Mouse (Mus musculus) midbrain, embryonic 11.5 days (tissue): ENCODE results near the gene Eya2. TPM values are rescaled to one million over a fixed set of nuclear protein-coding genes. Genes with fewer than 3 reads are reported as not detected.
"Not testable (repeated sequence)": the region's sequence is repeated elsewhere in the genome, so short reads cannot be mapped to it uniquely, and the experiment has no call there.

Experiments
- ATAC-seq: fragments of 200-750 bp; cut with Nextera tagmentation; 2 replicates; pipeline ENCODE4 v1.8.0; 2017; ENCODE audit warnings: moderate TSS enrichment, moderate library complexity; ENCODE audit not compliant: low FRiP score
- DNase-seq: peaks from one replicate; pipeline ENCODE4 v3.0.0; 2015; ENCODE audit warnings: low spot score; ENCODE audit errors: missing footprints
- H3K27ac ChIP-seq: fragments of 300-500 bp; sonication (generic); 2 replicates; pipeline ENCODE4 v1.5.1; 2014; ENCODE audit warnings: low read depth, low read length
- H3K27me3 ChIP-seq: fragments of 300-500 bp; sonication (generic); 2 replicates; pipeline ENCODE4 v1.6.1; 2014; ENCODE audit warnings: mild to moderate bottlenecking, low read length, moderate library complexity, mixed read lengths; ENCODE audit not compliant: control insufficient read depth, insufficient read depth
- H3K36me3 ChIP-seq: fragments of 300-500 bp; sonication (generic); 2 replicates; pipeline ENCODE4 v1.6.1; 2014; ENCODE audit warnings: mild to moderate bottlenecking, low read length, moderate library complexity, mixed read lengths; ENCODE audit not compliant: control insufficient read depth, insufficient read depth
- H3K4me1 ChIP-seq: fragments of 300-500 bp; sonication (generic); 2 replicates; pipeline ENCODE4 v1.6.1; 2014; ENCODE audit warnings: low read length; ENCODE audit not compliant: control insufficient read depth, insufficient read depth
- H3K4me2 ChIP-seq: fragments of 300-500 bp; sonication (generic); 2 replicates; pipeline ENCODE4 v1.6.1; 2014; ENCODE audit warnings: mild to moderate bottlenecking, moderate library complexity
- H3K4me3 ChIP-seq: fragments of 300-500 bp; sonication (generic); 2 replicates; pipeline ENCODE4 v1.5.1; 2014; ENCODE audit warnings: low read depth, low read length
- H3K9ac ChIP-seq: fragments of 300-500 bp; sonication (generic); 2 replicates; pipeline ENCODE4 v1.6.1; 2014; ENCODE audit warnings: low read length
- H3K9me3 ChIP-seq: fragments of 300-500 bp; sonication (generic); 2 replicates; pipeline ENCODE4 v1.6.1; 2016; ENCODE audit warnings: low read length; ENCODE audit not compliant: control insufficient read depth
- WGBS: fragments of 180-500 bp; shearing (Covaris S2); extraction: QIAGEN DNeasy Blood & Tissue Kit; methylation state at CpG from one replicate; pipeline ENCODE4 v1.1.7; 2014; 5-methylcytosine and 5-hydroxymethylcytosine counted together
- polyA plus RNA-seq: library from polyadenylated mRNA; unstranded; fragments of >200 nt; fragmentation: Nextera tagmentation; extraction: Ambion mirVana; gene quantifications from 2 replicates; pipeline ENCODE4 v1.2.1, GENCODE M21; 2014

Gene Eya2
- polyA plus RNA-seq, 1 experiment from 2014 or later, result 6.9 TPM

DNA sequence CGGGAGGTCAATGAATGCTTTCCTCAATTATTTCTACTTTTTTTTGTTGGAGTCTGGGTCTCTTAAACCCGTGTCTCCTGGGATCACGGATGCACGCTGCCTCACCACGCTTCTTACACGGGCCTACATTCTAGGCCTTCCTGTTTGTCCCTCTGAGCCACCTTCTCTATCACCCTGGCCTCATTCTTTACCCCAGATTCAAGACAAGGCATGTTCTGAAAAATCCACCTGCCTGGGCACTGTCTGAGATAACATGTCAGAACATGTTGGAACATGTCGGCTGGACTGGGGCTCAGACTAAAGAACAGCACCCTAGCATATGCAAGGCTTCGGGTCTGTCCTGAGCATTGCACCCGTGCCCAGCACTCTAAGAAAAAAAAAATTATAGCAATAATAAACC lies 194.0 kb downstream of the Eya2 start:
- H3K4me1 ChIP-seq, result peaks cover 6% of the 10 kb centered on the region; the same call in 1 of the 2 replicates
- no peak for ATAC-seq
- no peak overlapping the region for H3K4me3 ChIP-seq
- no peak overlapping the region for H3K9ac ChIP-seq
- WGBS, result 96% methylated on average over 9 of the region's 9 CpGs
- no peak overlapping the region for H3K4me2 ChIP-seq
- no peaks in the 10 kb centered on the region for H3K9me3 ChIP-seq
- H3K27me3 ChIP-seq, result no peaks in the 10 kb centered on the region
- H3K36me3 ChIP-seq, result peaks cover 24% of the 10 kb centered on the region
- no peak for DNase-seq
- H3K27ac ChIP-seq, result no peak overlapping the region

DNA sequence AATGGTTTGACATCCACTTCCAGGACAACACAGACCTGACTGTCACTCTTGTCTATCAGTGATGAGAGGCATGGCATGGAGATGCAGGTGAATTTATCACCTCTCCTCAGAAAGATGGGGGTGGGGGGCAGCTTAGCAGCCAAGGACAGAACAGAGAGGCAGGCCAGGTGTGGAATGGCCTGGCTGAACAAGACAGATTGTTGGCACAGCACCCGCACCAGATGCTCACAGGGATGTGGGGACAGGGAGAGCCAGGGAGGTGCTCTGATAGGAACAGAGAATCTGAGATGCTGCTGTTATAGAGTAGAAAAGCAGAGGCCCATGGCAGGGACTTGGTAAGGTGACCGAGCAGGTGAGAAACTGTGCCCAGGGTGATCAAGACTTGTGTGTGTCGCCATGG lies 194.8 kb downstream of the Eya2 start:
- H3K9ac ChIP-seq, result no peak overlapping the region
- H3K27me3 ChIP-seq, result no peaks in the 10 kb centered on the region
- WGBS, result 96% methylated on average over 3 of the region's 3 CpGs
- H3K36me3 ChIP-seq, result peaks cover 29% of the 10 kb centered on the region
- no peak overlapping the region for H3K4me3 ChIP-seq
- H3K9me3 ChIP-seq, result no peaks in the 10 kb centered on the region
- H3K4me1 ChIP-seq, result peaks cover 6% of the 10 kb centered on the region; the same call in 1 of the 2 replicates
- no peak overlapping the region for H3K4me2 ChIP-seq
- DNase-seq (no peak), ATAC-seq (no peak)
- no peak overlapping the region for H3K27ac ChIP-seq

DNA sequence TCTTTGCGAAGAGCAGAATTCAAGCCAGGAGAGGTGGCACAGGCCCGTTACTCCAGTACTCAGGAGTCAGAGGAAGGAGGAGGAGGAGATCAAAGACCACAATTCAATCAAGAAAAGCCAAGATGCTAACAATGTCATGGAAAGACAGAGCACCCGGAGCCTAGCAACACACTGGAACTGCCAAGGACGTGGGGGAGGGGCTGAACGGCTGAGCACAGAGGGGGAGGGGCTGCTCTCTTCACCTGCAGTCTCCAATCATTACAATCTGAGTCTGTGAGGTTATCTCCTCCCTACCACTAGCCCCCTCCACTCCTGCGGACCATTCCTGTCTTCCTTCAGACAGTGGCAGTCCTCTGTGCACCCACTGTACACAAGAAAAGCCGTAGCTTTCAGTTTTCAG lies 196.2 kb downstream of the Eya2 start:
- Histone ChIP-seq H3K4me3 (no peak overlapping the region), H3K27ac (peak overlapping the region; percentile 25; the same call in 1 of the 2 replicates), H3K9ac (no peak overlapping the region), H3K4me1 (peaks cover 6% of the 10 kb centered on the region; the same call in 1 of the 2 replicates), H3K4me2 (no peak overlapping the region), H3K9me3 (no peaks in the 10 kb centered on the region), H3K27me3 (no peaks in the 10 kb centered on the region), H3K36me3 (peaks cover 33% of the 10 kb centered on the region)
- DNase-seq (no peak), ATAC-seq (peak; percentile 44; the same call in 1 of the 2 replicates)
- 67% methylated on average over 7 of the region's 7 CpGs for WGBS

DNA sequence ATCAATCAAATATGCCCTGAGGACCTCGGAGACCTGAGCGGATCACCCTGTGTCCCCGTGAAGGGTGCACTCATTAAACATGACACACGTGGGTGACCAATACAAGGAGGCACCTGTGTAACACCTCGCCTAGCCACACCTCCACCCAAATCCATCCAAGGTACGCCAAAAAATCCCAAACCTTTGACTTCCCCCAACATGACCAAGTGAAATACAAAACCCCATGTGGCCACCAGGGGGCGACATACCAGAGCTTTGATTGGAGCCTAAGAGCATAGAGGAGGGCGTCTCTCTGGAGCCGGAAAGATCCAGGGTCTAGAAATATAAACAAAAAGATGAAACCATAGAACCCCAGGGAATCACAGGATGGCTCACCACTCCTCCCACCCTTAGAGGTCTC lies 196.8 kb downstream of the Eya2 start:
- H3K9ac ChIP-seq, result no peak overlapping the region
- H3K36me3 ChIP-seq, result peaks cover 38% of the 10 kb centered on the region
- H3K27ac ChIP-seq, result no peak overlapping the region; the same call in 1 of the 2 replicates
- H3K4me3 ChIP-seq, result no peak overlapping the region
- no peak overlapping the region for H3K4me2 ChIP-seq
- DNase-seq (peak; percentile 96), ATAC-seq (no peak)
- 73% methylated on average over 9 of the region's 9 CpGs for WGBS
- peaks cover 6% of the 10 kb centered on the region; the same call in 1 of the 2 replicates for H3K4me1 ChIP-seq
- no peaks in the 10 kb centered on the region for H3K9me3 ChIP-seq
- H3K27me3 ChIP-seq, result no peaks in the 10 kb centered on the region

DNA sequence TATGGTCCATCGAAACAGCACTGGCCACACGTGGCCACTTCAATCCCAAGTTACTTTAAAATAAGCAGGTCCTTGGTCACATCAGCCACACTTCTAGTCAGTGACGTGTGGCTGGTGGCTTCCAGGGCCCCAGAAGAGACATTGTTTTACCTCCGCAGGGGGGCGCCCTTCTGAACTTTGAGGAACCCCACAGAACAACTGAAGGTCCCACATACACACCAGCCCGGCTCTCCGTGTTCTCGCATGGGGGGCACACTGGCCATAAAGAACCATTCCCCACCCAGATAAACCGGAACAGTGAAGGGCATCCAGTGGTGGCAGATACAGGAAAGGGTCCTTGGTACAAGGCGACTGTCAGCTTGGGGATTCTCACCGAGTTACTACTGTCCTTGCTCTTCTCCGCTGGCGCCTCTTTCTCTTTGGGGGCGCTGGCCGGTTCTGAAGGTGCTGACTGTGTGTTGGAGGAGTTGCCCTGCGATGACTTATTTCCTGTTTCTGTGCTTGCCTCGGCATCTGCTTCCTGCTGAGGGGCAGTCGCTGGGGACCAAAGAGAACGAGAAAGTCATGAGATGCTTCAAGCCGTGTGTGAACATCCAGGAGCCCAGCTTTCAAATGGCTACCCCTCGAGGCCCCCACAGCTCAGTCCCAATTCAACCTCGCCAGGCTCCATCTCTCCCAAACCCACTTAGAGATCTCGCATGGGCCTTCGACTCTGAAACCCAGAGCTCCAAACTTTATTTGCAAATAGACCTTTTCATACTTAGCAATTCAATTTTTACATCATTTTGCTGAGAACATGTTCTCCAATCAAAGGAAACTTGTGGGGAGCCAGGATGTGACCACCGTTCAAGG lies 197.8 kb downstream of the Eya2 start:
- Histone ChIP-seq H3K27ac (no peak overlapping the region), H3K9me3 (no peaks in the 10 kb centered on the region), H3K36me3 (peaks cover 31% of the 10 kb centered on the region), H3K4me3 (no peak overlapping the region), H3K4me2 (no peak overlapping the region), H3K4me1 (peaks cover 9% of the 10 kb centered on the region; the same call in 1 of the 2 replicates), H3K9ac (no peak overlapping the region), H3K27me3 (no peaks in the 10 kb centered on the region)
- DNase-seq (no peak), ATAC-seq (no peak)
- WGBS, result 92% methylated on average over 25 of the region's 25 CpGs

DNA sequence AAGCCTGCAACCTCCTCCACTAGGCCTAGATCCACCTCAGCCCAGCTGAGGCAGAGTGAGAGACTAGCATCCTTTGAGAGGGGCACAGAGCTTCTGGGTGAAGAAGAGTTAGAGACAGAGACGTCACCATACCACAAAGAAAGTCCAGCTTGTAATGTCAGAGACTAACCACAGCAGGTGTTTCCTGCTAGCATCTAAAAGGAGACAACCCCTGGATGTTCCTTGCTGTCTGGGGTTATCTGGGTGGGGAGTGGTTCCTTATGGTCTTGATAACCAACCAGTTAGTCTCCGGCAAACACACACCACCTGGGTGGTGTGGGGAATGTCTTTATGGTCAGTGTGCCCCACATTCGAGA lies 198.4 kb downstream of the Eya2 start:
- ATAC-seq (no peak), DNase-seq (no peak)
- H3K9ac ChIP-seq, result no peak overlapping the region
- no peaks in the 10 kb centered on the region for H3K9me3 ChIP-seq
- no peak overlapping the region for H3K4me2 ChIP-seq
- H3K4me3 ChIP-seq, result no peak overlapping the region
- H3K36me3 ChIP-seq, result peaks cover 32% of the 10 kb centered on the region
- 88% methylated on average over 3 of the region's 3 CpGs for WGBS
- H3K27me3 ChIP-seq, result no peaks in the 10 kb centered on the region
- no peak overlapping the region for H3K27ac ChIP-seq
- H3K4me1 ChIP-seq, result peaks cover 10% of the 10 kb centered on the region; the same call in 1 of the 2 replicates

DNA sequence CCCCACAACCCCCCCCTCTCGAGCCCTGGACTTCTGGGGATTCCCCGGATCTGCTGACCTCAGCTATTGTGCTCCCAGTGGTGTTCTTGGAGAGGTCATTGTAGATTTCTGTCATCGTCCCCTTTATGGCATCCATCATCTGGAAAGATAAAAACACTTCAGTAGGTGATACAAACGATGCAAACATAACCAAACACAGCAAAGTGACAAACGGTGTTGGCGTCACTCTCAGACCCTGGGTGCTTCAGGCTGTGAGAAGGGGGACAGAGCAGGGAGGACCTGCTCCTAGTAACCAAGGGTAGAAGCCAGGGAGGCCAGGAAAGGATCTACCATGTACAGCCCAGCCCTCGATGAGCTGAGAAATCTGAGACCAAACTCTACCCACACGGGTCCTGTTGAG lies 203.0 kb downstream of the Eya2 start:
- no peaks in the 10 kb centered on the region for H3K27me3 ChIP-seq
- 0 out of 2 replicates have a peak, but pooled peaks cover 4% of the 10 kb centered on the region for H3K4me1 ChIP-seq
- DNase-seq, result no peak
- no peak for ATAC-seq
- H3K27ac ChIP-seq, result no peak overlapping the region
- no peaks in the 10 kb centered on the region for H3K9me3 ChIP-seq
- no peak overlapping the region for H3K4me3 ChIP-seq
- peaks cover 30% of the 10 kb centered on the region for H3K36me3 ChIP-seq
- no peak overlapping the region for H3K4me2 ChIP-seq
- WGBS, result 60% methylated on average over 8 of the region's 8 CpGs
- H3K9ac ChIP-seq, result no peak overlapping the region

DNA sequence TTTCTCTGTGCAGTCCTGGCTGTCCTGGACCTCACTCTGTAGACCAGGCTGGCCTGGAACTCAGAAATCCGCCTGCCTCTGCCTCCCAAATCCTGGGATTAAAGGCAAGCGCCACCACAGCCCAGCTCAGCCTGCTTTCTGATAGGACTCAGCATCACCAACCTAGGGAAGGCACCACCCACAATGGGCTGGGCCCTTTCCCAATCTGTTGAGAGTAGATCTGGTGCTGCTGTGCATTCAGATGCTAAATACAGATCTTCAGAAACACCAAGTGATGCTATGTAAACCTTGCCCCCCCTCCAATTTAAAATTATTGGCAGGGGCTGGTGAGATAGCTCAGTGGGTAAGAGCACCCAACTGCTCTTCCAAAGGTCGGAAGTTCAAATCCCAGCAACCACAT lies 205.3 kb downstream of the Eya2 start:
- H3K4me2 ChIP-seq, H3K4me3 ChIP-seq, H3K27ac ChIP-seq, H3K9ac ChIP-seq, H3K4me1 ChIP-seq, DNase-seq, H3K9me3 ChIP-seq, ATAC-seq, H3K27me3 ChIP-seq: not testable (repeated sequence)
- 92% methylated on average over 3 of the region's 3 CpGs for WGBS
- peaks cover 29% of the 10 kb centered on the region for H3K36me3 ChIP-seq

DNA sequence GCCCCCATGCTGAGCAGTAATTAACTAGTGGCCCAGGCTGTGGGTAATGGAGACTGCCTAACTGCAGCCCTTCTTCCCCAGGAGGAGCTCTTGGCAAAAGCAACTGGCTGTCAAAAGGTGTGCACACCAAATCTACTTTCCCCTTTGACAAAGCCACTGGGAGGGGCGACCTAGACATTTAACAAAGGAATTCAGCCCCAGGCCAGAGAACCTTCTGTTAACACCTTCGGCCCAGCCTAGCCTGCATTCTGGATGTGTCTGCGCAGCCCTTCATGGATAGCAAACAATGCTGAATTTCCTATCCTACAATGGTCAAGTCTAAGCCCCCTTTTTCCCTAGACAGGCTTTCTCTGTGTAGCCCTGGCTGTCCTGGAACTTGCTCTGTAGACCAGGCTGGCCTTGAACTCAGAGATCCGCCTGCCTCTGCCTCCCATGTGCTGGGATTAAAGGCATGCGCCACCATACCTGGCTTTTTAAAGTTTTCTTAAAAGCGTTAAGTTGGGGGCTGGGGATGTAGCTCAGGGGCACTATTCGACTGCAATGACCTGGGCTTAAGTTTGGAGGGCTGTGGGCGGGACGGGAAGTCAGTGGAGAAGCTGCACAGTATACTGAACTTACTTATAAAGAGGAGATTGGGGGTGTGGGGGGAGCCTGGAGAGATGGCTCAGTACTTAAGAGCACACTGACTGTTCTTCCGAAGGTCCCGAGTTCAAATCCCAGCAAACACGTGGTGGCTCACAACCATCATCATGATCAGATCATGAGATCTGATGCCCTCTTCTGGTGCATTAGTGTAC lies 213.5 kb downstream of the Eya2 start:
- WGBS, result 97% methylated on average over 12 of the region's 12 CpGs
- H3K27me3 ChIP-seq, result no peaks in the 10 kb centered on the region
- no peaks in the 10 kb centered on the region for H3K4me1 ChIP-seq
- no peak overlapping the region for H3K27ac ChIP-seq
- H3K36me3 ChIP-seq, result peaks cover 35% of the 10 kb centered on the region
- H3K4me2 ChIP-seq, result no peak overlapping the region
- DNase-seq (no peak), ATAC-seq (no peak)
- no peak overlapping the region for H3K9ac ChIP-seq
- H3K9me3 ChIP-seq, result no peaks in the 10 kb centered on the region
- no peak overlapping the region for H3K4me3 ChIP-seq
